Mouse (Mus musculus): Measurements from ENCODE around the gene Med11. TPM values are rescaled to one million over a fixed set of nuclear protein-coding genes. Genes with fewer than 3 reads are reported as not detected.

Med11 gene
- polyA plus RNA-seq, 1 experiment: 27.9 TPM

DNA sequence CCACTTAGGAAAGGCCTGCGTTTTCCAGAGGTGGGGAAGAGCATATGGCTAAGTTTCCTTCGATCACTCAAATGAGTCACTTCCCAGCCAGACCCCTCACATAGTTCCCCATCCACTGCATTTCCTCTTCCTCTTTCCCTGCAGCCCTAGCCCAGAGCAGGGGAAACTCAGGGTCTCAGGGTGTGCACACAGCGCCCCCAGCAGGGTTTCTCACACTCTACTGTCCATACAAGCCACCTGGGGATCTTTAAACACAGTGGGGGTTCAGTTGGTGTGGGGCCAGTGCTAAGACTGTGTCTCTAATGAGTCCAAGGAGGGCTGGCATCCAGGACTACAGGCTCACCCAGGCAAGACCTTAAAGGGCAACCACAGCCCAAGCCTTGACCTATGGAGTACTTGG lies 5.0 kb upstream of the Med11 start:
- Histone ChIP-seq H3K4me3 (ENCODE audit: insufficient read depth, low read depth, low read length) (no peak overlapping the region), H3K36me3 (ENCODE audit: control insufficient read depth, insufficient read depth, low read length) (no peaks in the 10 kb centered on the region), H3K4me1 (ENCODE audit: control insufficient read depth, insufficient read depth, low read length) (no peaks in the 10 kb centered on the region), H3K27me3 (replicated peaks; ENCODE audit: control insufficient read depth, insufficient read depth, low read length) (no peaks in the 10 kb centered on the region), H3K27ac (ENCODE audit: insufficient read depth, low read depth, low read length) (no peak overlapping the region)
- DNase-seq: no peak
- 43% methylated on average over 3 of the region's 3 CpGs for WGBS
- TF ChIP-seq CTCF (conservative IDR thresholded peaks at IDR 0.05; ENCODE audit: insufficient read depth, insufficient read length, low read depth, low read length) (peak; percentile 11; the same call in 1 of the 2 replicates), POLR2A (IDR thresholded peaks at IDR 0.05; ENCODE audit: low read depth, low read length) (no peak)

DNA sequence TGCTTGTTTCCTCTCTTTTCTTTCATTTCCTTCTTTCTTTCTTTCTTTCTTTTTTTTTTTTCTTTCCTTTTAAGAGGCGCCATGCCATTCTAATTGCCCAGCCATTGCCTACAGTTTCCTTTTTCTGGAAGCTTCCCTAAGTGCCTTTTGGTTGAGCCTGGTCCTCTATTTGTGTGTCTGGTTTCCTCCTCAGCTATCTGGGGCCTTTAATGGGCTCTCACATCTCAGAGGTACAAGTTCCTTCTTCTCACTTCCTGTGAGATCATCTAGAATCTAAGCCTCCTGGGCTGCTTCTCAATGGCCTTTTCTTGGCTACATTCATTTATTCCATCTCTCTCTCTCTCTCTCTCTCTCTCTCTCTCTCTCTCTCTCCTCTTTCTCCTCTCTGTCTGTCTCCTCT lies 4.3 kb upstream of the Med11 start:
- no peak for TF ChIP-seq POLR2A (IDR thresholded peaks at IDR 0.05; ENCODE audit: low read depth, low read length)
- TF ChIP-seq CTCF (conservative IDR thresholded peaks at IDR 0.05; ENCODE audit: insufficient read depth, insufficient read length, low read depth, low read length): no peak
- Histone ChIP-seq H3K27me3 (replicated peaks; ENCODE audit: control insufficient read depth, insufficient read depth, low read length) (no peaks in the 10 kb centered on the region), H3K4me1 (ENCODE audit: control insufficient read depth, insufficient read depth, low read length) (no peaks in the 10 kb centered on the region), H3K36me3 (ENCODE audit: control insufficient read depth, insufficient read depth, low read length) (no peaks in the 10 kb centered on the region), H3K27ac (ENCODE audit: insufficient read depth, low read depth, low read length) (no peak overlapping the region), H3K4me3 (ENCODE audit: insufficient read depth, low read depth, low read length) (no peak overlapping the region)
- 77% methylated on average over 1 of the region's 1 CpGs for WGBS
- DNase-seq: no peak

- no peak overlapping the region for H3K4me3 ChIP-seq (ENCODE audit: insufficient read depth, low read depth, low read length)
- TF ChIP-seq CTCF (conservative IDR thresholded peaks at IDR 0.05; ENCODE audit: insufficient read depth, insufficient read length, low read depth, low read length): no peak
- TF ChIP-seq POLR2A (IDR thresholded peaks at IDR 0.05; ENCODE audit: low read depth, low read length): no peak
- H3K4me1 ChIP-seq (ENCODE audit: control insufficient read depth, insufficient read depth, low read length): 0 out of 2 replicates have a peak, but pooled peaks cover 4% of the 10 kb centered on the region
- no peaks in the 10 kb centered on the region for H3K27me3 ChIP-seq (replicated peaks; ENCODE audit: control insufficient read depth, insufficient read depth, low read length)
- H3K36me3 ChIP-seq (ENCODE audit: control insufficient read depth, insufficient read depth, low read length): no peaks in the 10 kb centered on the region
- no peak overlapping the region for H3K27ac ChIP-seq (ENCODE audit: insufficient read depth, low read depth, low read length)
- DNase-seq: no peak
- WGBS: 88% methylated on average over 2 of the region's 2 CpGs
Measured at GRCm38 (mm10) chr11:70450926-70451325, 793 bp upstream of the Med11 start.

DNA sequence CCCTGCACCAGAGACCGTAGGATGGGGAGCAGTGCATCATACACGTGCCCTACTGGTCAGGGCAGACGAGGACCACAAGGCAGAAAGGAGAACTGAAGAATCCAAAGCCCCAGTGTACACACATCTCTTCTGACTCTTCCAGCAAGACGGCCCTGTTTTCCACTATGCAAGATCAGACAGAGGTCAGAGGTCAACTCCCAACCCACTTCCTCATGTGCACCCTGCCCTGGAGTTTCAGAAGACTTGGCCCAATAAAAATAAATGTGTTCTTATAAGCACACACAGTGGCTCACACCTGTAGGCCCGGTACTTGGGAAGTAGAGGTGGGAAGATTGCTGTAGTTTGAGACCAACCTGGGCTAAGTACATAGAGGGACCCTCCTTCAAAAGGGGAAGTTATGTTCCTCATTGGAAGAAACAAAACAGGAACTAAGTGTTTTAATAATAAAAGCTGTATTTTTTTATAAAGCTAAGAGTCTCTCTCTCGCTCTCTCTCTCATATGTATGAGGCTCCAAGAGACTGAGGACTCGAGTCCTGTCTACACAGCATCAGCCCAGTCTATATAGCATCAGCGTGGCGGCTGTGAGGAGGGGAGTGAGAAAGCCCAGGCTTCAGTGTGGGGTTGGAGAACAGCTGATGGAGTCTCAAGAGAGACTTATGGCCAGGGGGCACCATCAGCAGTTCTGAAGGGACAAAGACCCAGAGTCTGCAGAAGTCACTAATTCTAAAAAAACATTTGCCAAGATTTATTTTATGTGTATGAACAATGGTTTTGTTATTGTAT lies 1.7 kb downstream of the Med11 start:
- 78% methylated on average over 9 of the region's 9 CpGs for WGBS
- TF ChIP-seq CTCF (conservative IDR thresholded peaks at IDR 0.05; ENCODE audit: insufficient read depth, insufficient read length, low read depth, low read length) (no peak), POLR2A (IDR thresholded peaks at IDR 0.05; ENCODE audit: low read depth, low read length) (no peak)
- DNase-seq: peak; percentile 49
- Histone ChIP-seq H3K36me3 (ENCODE audit: control insufficient read depth, insufficient read depth, low read length) (no peaks in the 10 kb centered on the region; the same call in 1 of the 2 replicates), H3K27me3 (replicated peaks; ENCODE audit: control insufficient read depth, insufficient read depth, low read length) (no peaks in the 10 kb centered on the region), H3K4me1 (ENCODE audit: control insufficient read depth, insufficient read depth, low read length) (0 out of 2 replicates have a peak, but pooled peaks cover 4% of the 10 kb centered on the region), H3K27ac (ENCODE audit: insufficient read depth, low read depth, low read length) (no peak overlapping the region), H3K4me3 (ENCODE audit: insufficient read depth, low read depth, low read length) (no peak overlapping the region)

- H3K4me3 ChIP-seq (ENCODE audit: insufficient read depth, low read depth, low read length): peak within 1 kb of the TSS; percentile 61
- H3K36me3 ChIP-seq (ENCODE audit: control insufficient read depth, insufficient read depth, low read length): no peaks in the 10 kb centered on the region; the same call in 1 of the 2 replicates
- peak; percentile 35 for DNase-seq
- peak within 1 kb of the TSS; percentile 59 for H3K27ac ChIP-seq (ENCODE audit: insufficient read depth, low read depth, low read length)
- H3K4me1 ChIP-seq (ENCODE audit: control insufficient read depth, insufficient read depth, low read length): peaks cover 3% of the 10 kb centered on the region; the same call in 1 of the 2 replicates
- 10% methylated on average over 32 of the region's 32 CpGs for WGBS
- TF ChIP-seq POLR2A (IDR thresholded peaks at IDR 0.05; ENCODE audit: low read depth, low read length) (no peak), CTCF (conservative IDR thresholded peaks at IDR 0.05; ENCODE audit: insufficient read depth, insufficient read length, low read depth, low read length) (no peak)
- H3K27me3 ChIP-seq (replicated peaks; ENCODE audit: control insufficient read depth, insufficient read depth, low read length): no peaks in the 10 kb centered on the region
Measured at GRCm38 (mm10) chr11:70458688-70459600, 7.2 kb downstream of the Med11 start, which contains the start of gene Zmynd15. Gene Zmynd15 (plus strand): TSS chr11:70459433.

GRCm38 (mm10) chr11:70459601-70460101 lies 7.9 kb downstream of the Med11 start, which contains the start of gene Cxcl16:
Gene Cxcl16 (minus strand): TSS chr11:70459984.
- DNase-seq: peak; percentile 75
- H3K36me3 ChIP-seq (ENCODE audit: control insufficient read depth, insufficient read depth, low read length): no peaks in the 10 kb centered on the region; the same call in 1 of the 2 replicates
- TF ChIP-seq CTCF (conservative IDR thresholded peaks at IDR 0.05; ENCODE audit: insufficient read depth, insufficient read length, low read depth, low read length) (no peak), POLR2A (IDR thresholded peaks at IDR 0.05; ENCODE audit: low read depth, low read length) (no peak)
- WGBS: 6% methylated on average over 30 of the region's 30 CpGs
- H3K4me3 ChIP-seq (ENCODE audit: insufficient read depth, low read depth, low read length): peak within 1 kb of the TSS; percentile 61
- peak within 1 kb of the TSS; percentile 59 for H3K27ac ChIP-seq (ENCODE audit: insufficient read depth, low read depth, low read length)
- peaks cover 3% of the 10 kb centered on the region; the same call in 1 of the 2 replicates for H3K4me1 ChIP-seq (ENCODE audit: control insufficient read depth, insufficient read depth, low read length)
- no peaks in the 10 kb centered on the region for H3K27me3 ChIP-seq (replicated peaks; ENCODE audit: control insufficient read depth, insufficient read depth, low read length)
